In the genomic region with DNA sequence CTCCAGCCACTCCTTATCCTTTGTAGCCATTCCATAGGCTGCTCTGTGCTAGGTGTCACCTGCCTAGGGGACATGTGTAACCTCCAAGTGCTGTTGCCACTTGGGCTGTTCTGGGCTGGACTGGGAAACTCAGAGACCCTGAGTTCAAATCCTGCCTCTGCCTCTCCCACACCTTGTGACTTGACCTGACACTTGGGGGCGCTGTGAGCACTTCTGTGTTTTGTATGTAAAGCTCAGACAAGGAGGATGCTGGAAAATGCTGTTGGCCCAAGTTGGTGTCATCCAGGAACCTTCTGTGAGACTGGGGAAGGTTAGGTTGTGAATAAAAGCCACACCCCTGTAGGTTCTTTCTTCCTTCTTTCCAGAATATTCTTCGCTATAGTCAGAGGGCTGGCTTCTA, we compare ENCODE assay signal across 27 mouse cellular contexts. TPM values are rescaled to one million over a fixed set of nuclear protein-coding genes. Genes with fewer than 3 reads are reported as not detected.
DNase-seq lines count a peak whose midpoint lies in the region; TF ChIP-seq lines count a peak whose summit lies in the region.
"Had no signal": no experiment of that assay in that cellular context is flagged by ENCODE, and none has a peak within 500 bp of the region (broad histone marks: within the 10 kb centered on the region; RNA-seq: fewer than 3 reads in every experiment).

No protein-coding gene starts in this region.

- intact Hi-C loops in heart, postnatal 14 days (cut with DNase I) = no loop called here

- no peak overlapping the region for H3K27ac ChIP-seq in layer of hippocampus, adult 2 months
- H3K27ac ChIP-seq: embryonic facial prominence, embryonic 10.5 days; forebrain, embryonic 15.5 days; hindbrain, embryonic 10.5 days; limb, embryonic 10.5 days; liver, embryonic 13.5 days; lung, embryonic 15.5 days had no signal

- no peak for DNase-seq in layer of hippocampus, adult 2 months (ENCODE audit: low spot score in 2 of 2)
- no peak for DNase-seq in layer of hippocampus, adult 11-12 months (ENCODE audit: low spot score)
- peak; percentile 34 for DNase-seq in right cerebral cortex, postnatal 14 days
- DNase-seq in right cerebral cortex, postnatal 25 days = no peak
- DNase-seq in R1 (ENCODE audit: low read depth, low spot score) = peak; percentile 53
- peak; percentile 48 for DNase-seq in splenic B cell, adult 2 months (ENCODE audit: low read depth, low spot score)
- DNase-seq in heart, postnatal 14 days = no peak
- DNase-seq: adrenal gland, adult 2 months; cerebellum, adult 11 months; cerebellum, adult 9-11 months; gastrocnemius, postnatal 14 days; heart, adult 11 months; kidney, adult 9 months; kidney, postnatal 25 days; layer of hippocampus, adult 9-11 months; liver, embryonic 13.5 days; lung, postnatal 36 days had no signal

- TF ChIP-seq CTCF in layer of hippocampus, adult 2 months (conservative IDR thresholded peaks at IDR 0.05) = peak; percentile 55

- H3K36me3 ChIP-seq in splenic B cell, adult 2 months (ENCODE audit: control insufficient read depth, insufficient read depth, low read length, poor library complexity, severe bottlenecking) = peaks cover 2% of the 10 kb centered on the region
- H3K36me3 ChIP-seq: embryonic facial prominence, embryonic 10.5 days; forebrain, embryonic 15.5 days; hindbrain, embryonic 10.5 days; limb, embryonic 10.5 days; liver, embryonic 13.5 days; lung, embryonic 15.5 days had no signal

- H3K4me3 ChIP-seq in layer of hippocampus, adult 2 months = no peak overlapping the region
- H3K4me3 ChIP-seq: embryonic facial prominence, embryonic 10.5 days; forebrain, embryonic 15.5 days; hindbrain, embryonic 10.5 days; limb, embryonic 10.5 days; liver, embryonic 13.5 days; lung, embryonic 15.5 days had no signal

- no peaks in the 10 kb centered on the region for H3K27me3 ChIP-seq in splenic B cell, adult 2 months (ENCODE audit: control insufficient read depth, insufficient read depth, low read length, poor library complexity, severe bottlenecking)
- H3K27me3 ChIP-seq: forebrain, embryonic 15.5 days; Patski had no signal

RNA-seq across cellular contexts. Expression of gene Rasal1, which starts 16.3 kb away (rescaled TPM):
- 10 to 100 TPM; 91.9 to 96.6 TPM for total RNA-seq in layer of hippocampus, adult 2 months (2021)
- under 1 TPM in 1 of 2 experiments, not detected in 1; 0.59 TPM for total RNA-seq in heart, postnatal 14 days (2021)
- total RNA-seq: gastrocnemius, postnatal 14 days; megakaryocyte-erythroid progenitor cell, adult 5-6 weeks had no signal

RNA-seq across cellular contexts. Expression of gene Cfap73, which starts 30.9 kb away (rescaled TPM):
- under 1 TPM in 1 of 2 experiments, not detected in 1; 0.39 TPM for total RNA-seq in layer of hippocampus, adult 2 months (2021)
- not detected for total RNA-seq in heart, postnatal 14 days (2021)
- total RNA-seq: common myeloid progenitor, adult 5-6 weeks; ES-E14; gastrocnemius, postnatal 14 days; megakaryocyte-erythroid progenitor cell, adult 5-6 weeks; neutrophil, adult 5-6 weeks had no signal

RNA-seq across cellular contexts. Expression of gene Dtx1, which starts 46.8 kb away (rescaled TPM):
- total RNA-seq in layer of hippocampus, adult 2 months (2021) = 10 to 100 TPM; 70.9 to 73.9 TPM
- total RNA-seq in heart, postnatal 14 days (2021) = 1 to 10 TPM; 1.3 to 3.1 TPM
- total RNA-seq: common myeloid progenitor, adult 5-6 weeks had no signal

RNA-seq across cellular contexts. Expression of gene Ddx54, which starts 52.3 kb away (rescaled TPM):
- 10 to 100 TPM; 36.8 to 37.2 TPM for total RNA-seq in layer of hippocampus, adult 2 months (2021)
- total RNA-seq in heart, postnatal 14 days (2021) = 10 to 100 TPM; 20.4 to 22.5 TPM

RNA-seq across cellular contexts. Expression of gene Rita1, which starts 52.5 kb away (rescaled TPM):
- 10 to 100 TPM; 23.7 to 28.0 TPM for total RNA-seq in layer of hippocampus, adult 2 months (2021)
- 10 to 100 TPM; 15.1 to 18.3 TPM for total RNA-seq in heart, postnatal 14 days (2021)

Comparison
In these comparisons a context has a peak if more than half of its experiments do, and no peak if none do; other contexts are left out.
1. DNase-seq: peak in right cerebral cortex, postnatal 14 days (single experiment), R1 (single experiment) and splenic B cell, adult 2 months (single experiment); none in layer of hippocampus, adult 2 months (0 of 2), layer of hippocampus, adult 11-12 months (single experiment), right cerebral cortex, postnatal 25 days (single experiment) and heart, postnatal 14 days (0 of 2).
2. RNA of gene Rasal1, which starts 16.3 kb away (total RNA-seq): 91.9 to 96.6 TPM in layer of hippocampus, adult 2 months; 0.59 TPM in heart, postnatal 14 days; every median in the first group is over 10 times any median in the second.
3. RNA of gene Dtx1, which starts 46.8 kb away (total RNA-seq): 70.9 to 73.9 TPM in layer of hippocampus, adult 2 months; 1.3 to 3.1 TPM in heart, postnatal 14 days; every median in the first group is over 10 times any median in the second.